Mouse (Mus musculus) hindbrain, embryonic 16.5 days (tissue): Measurements from ENCODE around the gene Nudt14. TPM values are rescaled to one million over a fixed set of nuclear protein-coding genes. Genes with fewer than 3 reads are reported as not detected.
A peak's percentile ranks its signal among the peaks of the same experiment; 100 is the strongest.

Source experiments
- ATAC-seq: fragments of 200-750 bp; cut with Nextera tagmentation; 2 replicates; pipeline ENCODE4 v1.8.0; 2017; ENCODE audit warnings: moderate TSS enrichment, moderate library complexity
- H3K27ac ChIP-seq: fragments of 300-500 bp; sonication (generic); 2 replicates; pipeline ENCODE4 v1.5.1; 2014; ENCODE audit warnings: low read depth, mild to moderate bottlenecking, control low read depth, low read length, moderate library complexity
- H3K27me3 ChIP-seq: fragments of 300-500 bp; sonication (generic); replicated peaks from 2 replicates; pipeline ENCODE4 v1.6.1; 2014; ENCODE audit warnings: low read length; ENCODE audit not compliant: control insufficient read depth, insufficient read depth
- H3K36me3 ChIP-seq: fragments of 300-500 bp; sonication (generic); 2 replicates; pipeline ENCODE4 v1.6.1; 2014; ENCODE audit warnings: mild to moderate bottlenecking, low read length, moderate library complexity, mixed read lengths; ENCODE audit not compliant: control insufficient read depth, insufficient read depth
- H3K4me1 ChIP-seq: fragments of 300-500 bp; sonication (generic); 2 replicates; pipeline ENCODE4 v1.6.1; 2014; ENCODE audit warnings: low read depth, low read length; ENCODE audit not compliant: control insufficient read depth, insufficient read depth
- H3K4me2 ChIP-seq: fragments of 300-500 bp; sonication (generic); 2 replicates; pipeline ENCODE4 v1.6.1; 2014; ENCODE audit warnings: mild to moderate bottlenecking, low read length, control low read depth, moderate library complexity
- H3K4me3 ChIP-seq: fragments of 300-500 bp; sonication (generic); 2 replicates; pipeline ENCODE4 v1.5.1; 2014; ENCODE audit warnings: mild to moderate bottlenecking, low read length, control low read depth, moderate library complexity
- H3K9ac ChIP-seq: fragments of 300-500 bp; sonication (generic); 2 replicates; pipeline ENCODE4 v1.6.1; 2014; ENCODE audit warnings: low read depth, mild to moderate bottlenecking, control low read depth, low read length, moderate library complexity
- H3K9me3 ChIP-seq: fragments of 300-500 bp; sonication (generic); 2 replicates; pipeline ENCODE4 v1.6.1; 2014; ENCODE audit warnings: mild to moderate bottlenecking, low read length, moderate library complexity; ENCODE audit not compliant: control insufficient read depth
- WGBS: fragments of 180-500 bp; shearing (Covaris S2); extraction: QIAGEN DNeasy Blood & Tissue Kit; methylation state at CpG from one replicate; pipeline ENCODE4 v1.1.7; 2014; 5-methylcytosine and 5-hydroxymethylcytosine counted together
- microRNA-seq: library from miRNA; unstranded; fragments of <30 nt; microRNA quantifications from one replicate; pipeline ENCODE4, GENCODE M21; 2017
- polyA plus RNA-seq: library from polyadenylated mRNA; unstranded; fragments of >200 nt; fragmentation: Nextera tagmentation; extraction: Ambion mirVana; gene quantifications from 2 replicates; pipeline ENCODE4 v1.2.1, GENCODE M21; 2015

Gene Nudt14
- polyA plus RNA-seq, 1 experiment from 2014 or later, result 54.2 TPM

- WGBS, result 65% methylated on average over 11 of the region's 11 CpGs
- Histone ChIP-seq H3K9ac (no peak overlapping the region), H3K4me2 (no peak overlapping the region), H3K4me3 (no peak overlapping the region), H3K9me3 (no peaks in the 10 kb centered on the region), H3K27ac (peak overlapping the region; percentile 44), H3K36me3 (no peaks in the 10 kb centered on the region), H3K27me3 (no peaks in the 10 kb centered on the region), H3K4me1 (peaks cover 8% of the 10 kb centered on the region)
- ATAC-seq, result no peak
Observed at GRCm38 (mm10) chr12:112894303-112894884, 47.5 kb downstream of the Nudt14 start.

GRCm38 (mm10) chr12:112885465-112885864 lies 56.5 kb downstream of the Nudt14 start:
- Histone ChIP-seq H3K36me3 (no peaks in the 10 kb centered on the region), H3K9ac (no peak overlapping the region), H3K27ac (no peak overlapping the region), H3K4me1 (no peaks in the 10 kb centered on the region), H3K4me2 (no peak overlapping the region), H3K4me3 (no peak overlapping the region), H3K9me3 (no peaks in the 10 kb centered on the region), H3K27me3 (0 out of 2 replicates have a peak, but pooled peaks cover 2% of the 10 kb centered on the region)
- 68% methylated on average over 7 of the region's 7 CpGs for WGBS
- ATAC-seq, result no peak

Small RNA genes lying within 50 kb of the gene (microRNA-seq; reads per million reads assigned to microRNA genes)
- gene Mir6941, result 0.83 reads per million

Other genes with a start within 250 kb of the Nudt14 start
- 29.5 and 30.6 TPM in 2 replicates for gene Cep170b, start 221.7 kb downstream of the Nudt14 start, polyA plus RNA-seq
- gene Pld4, start 181.5 kb downstream of the Nudt14 start, polyA plus RNA-seq, result 5.6 and 7.0 TPM in 2 replicates
- gene Ahnak2, start 139.5 kb downstream of the Nudt14 start, polyA plus RNA-seq, result 3.4 and 3.7 TPM in 2 replicates
- 21.7 and 24.2 TPM in 2 replicates for gene Clba1, start 133.2 kb downstream of the Nudt14 start, polyA plus RNA-seq
- gene Cdca4, start 112.7 kb downstream of the Nudt14 start, polyA plus RNA-seq, result 31.3 and 36.7 TPM in 2 replicates
- gene Gpr132, start 73.9 kb downstream of the Nudt14 start, polyA plus RNA-seq, result 0.08 TPM in 1 of 2 replicates, not detected in the other
- gene Jag2, start 12.3 kb downstream of the Nudt14 start, polyA plus RNA-seq, result 10.7 and 11.1 TPM in 2 replicates
- 54.3 and 55.8 TPM in 2 replicates for gene Btbd6, start 34.4 kb upstream of the Nudt14 start, polyA plus RNA-seq
- 40.5 and 43.1 TPM in 2 replicates for gene Brf1, start 58.6 kb upstream of the Nudt14 start, polyA plus RNA-seq
- 20.4 and 27.8 TPM in 2 replicates for gene Pacs2, start 72.4 kb upstream of the Nudt14 start, polyA plus RNA-seq
- gene Tex22, start 132.4 kb upstream of the Nudt14 start, polyA plus RNA-seq, result not detected in 2 replicates
- gene Mta1, start 156.2 kb upstream of the Nudt14 start, polyA plus RNA-seq, result 13.4 and 14.6 TPM in 2 replicates
- 342 and 346 TPM in 2 replicates for gene Crip2, start 198.1 kb upstream of the Nudt14 start, polyA plus RNA-seq
- gene Crip1, start 204.2 kb upstream of the Nudt14 start, polyA plus RNA-seq, result 29.8 and 40.7 TPM in 2 replicates
- 14.5 and 18.3 TPM in 2 replicates for gene Tedc1, start 214.3 kb upstream of the Nudt14 start, polyA plus RNA-seq
- gene Tmem121, start 243.8 kb upstream of the Nudt14 start, polyA plus RNA-seq, result 50.8 and 52.2 TPM in 2 replicates